ENCODE assay signal across 9 mouse cellular contexts in genomic region chr10:122230746-122231145, GRCm38 (mm10).
DNase-seq lines count a peak whose midpoint lies in the region; ATAC-seq lines count a peak whose summit lies in the region.
"Had no signal": no experiment of that assay in that cellular context is flagged by ENCODE, and none has a peak within 500 bp of the region (broad histone marks: within the 10 kb centered on the region; RNA-seq: fewer than 3 reads in every experiment).

No protein-coding gene starts in this region.

- H3K9me3 ChIP-seq in lung, embryonic 15.5 days, result no peaks in the 10 kb centered on the region

- H3K36me3 ChIP-seq in lung, embryonic 15.5 days, result no peaks in the 10 kb centered on the region

- no peak overlapping the region for H3K9ac ChIP-seq in lung, embryonic 15.5 days

- no peaks in the 10 kb centered on the region for H3K27me3 ChIP-seq in lung, embryonic 15.5 days
- H3K27me3 ChIP-seq: Patski had no signal

- no peak overlapping the region for H3K4me2 ChIP-seq in lung, embryonic 15.5 days

- no peak overlapping the region for H3K27ac ChIP-seq in lung, embryonic 15.5 days

- intact Hi-C loops in left cerebral cortex, postnatal 4 days (cut with DNase I), result no loop called here

- no peak overlapping the region for H3K4me3 ChIP-seq in lung, embryonic 15.5 days

- ATAC-seq in lung, embryonic 15.5 days (ENCODE audit: borderline replicate concordance, extremely low read depth, low FRiP score, low TSS enrichment), result peak; percentile 88
- no peak for ATAC-seq in megakaryocyte, adult 5-6 weeks (ENCODE audit: poor library complexity, severe bottlenecking)
- ATAC-seq: Patski had no signal

- peaks cover 12% of the 10 kb centered on the region; the same call in 1 of the 2 replicates for H3K4me1 ChIP-seq in lung, embryonic 15.5 days

- WGBS in lung, embryonic 15.5 days, result 19% methylated on average over 11 of the region's 11 CpGs

- DNase-seq in ZHBTc4 (ENCODE audit: low read depth, low spot score), result peak; percentile 6
- peak; percentile 71 for DNase-seq in adrenal gland, adult 2 months
- peak; percentile 54 for DNase-seq in kidney, adult 11 months
- no peak for DNase-seq in right cerebral cortex, postnatal 14 days
- no peak for DNase-seq in left cerebral cortex, postnatal 4 days
- DNase-seq: cerebellum, adult 9-10 months had no signal

Comparison
In these comparisons a context has a peak if more than half of its experiments do, and no peak if none do; other contexts are left out.
1. DNase-seq: peak in ZHBTc4 (single experiment), adrenal gland, adult 2 months (single experiment) and kidney, adult 11 months (single experiment); none in right cerebral cortex, postnatal 14 days (single experiment) and left cerebral cortex, postnatal 4 days (single experiment).